Mouse (Mus musculus): ENCODE results near the gene Olfr873. TPM values are rescaled to one million over a fixed set of nuclear protein-coding genes. Genes with fewer than 3 reads are reported as not detected.
"Not testable (repeated sequence)": the region's sequence is repeated elsewhere in the genome, so short reads cannot be mapped to it uniquely, and the experiment has no call there.

The Olfr873 gene
- polyA plus RNA-seq (2015; fragmentation: Nextera tagmentation; extraction: Ambion mirVana): not detected in 2 replicates

DNA sequence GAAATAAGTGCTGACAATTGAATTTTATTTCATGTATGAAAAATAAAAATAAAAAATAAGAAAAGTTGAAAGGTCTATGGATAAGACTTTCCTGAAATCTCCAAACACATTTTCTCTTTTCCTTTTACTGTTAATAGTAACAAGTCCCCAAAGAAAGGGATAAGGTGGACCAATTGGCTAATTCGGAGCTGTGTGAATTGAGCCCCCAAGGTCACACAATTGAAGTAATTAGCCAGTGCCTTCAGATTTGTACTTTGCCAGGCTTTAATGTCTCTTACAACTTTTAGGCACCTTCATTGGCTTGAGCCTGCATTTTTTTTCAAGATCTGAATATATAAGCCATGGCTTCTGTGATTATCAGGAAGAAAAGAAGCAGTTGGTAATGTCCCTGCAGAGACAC lies at the start of gene Olfr873:
Olfr873 (plus strand) TSS at position 301 of the 400 bp plus-strand sequence.
- no peaks in the 10 kb centered on the region for H3K9me3 ChIP-seq (ENCODE audit: control insufficient read depth, low read length)
- H3K9ac ChIP-seq (replicated peaks; ENCODE audit: low read depth, low read length): no peak within 1 kb of the TSS
- H3K27me3 ChIP-seq (replicated peaks; ENCODE audit: control insufficient read depth, insufficient read depth, low read length): no peaks in the 10 kb centered on the region
- H3K36me3 ChIP-seq (ENCODE audit: control insufficient read depth, insufficient read depth): no peaks in the 10 kb centered on the region
- no peaks in the 10 kb centered on the region for H3K4me1 ChIP-seq (replicated peaks; ENCODE audit: control insufficient read depth, insufficient read depth, low read length)
- no peak within 1 kb of the TSS for H3K27ac ChIP-seq (ENCODE audit: low read length)
- H3K4me2 ChIP-seq (ENCODE audit: low read length): no peak within 1 kb of the TSS
- 82% methylated on average over 1 of the region's 1 CpGs for WGBS
- no peak for ATAC-seq
- no peak within 1 kb of the TSS for H3K4me3 ChIP-seq (replicated peaks; ENCODE audit: low read length)

DNA sequence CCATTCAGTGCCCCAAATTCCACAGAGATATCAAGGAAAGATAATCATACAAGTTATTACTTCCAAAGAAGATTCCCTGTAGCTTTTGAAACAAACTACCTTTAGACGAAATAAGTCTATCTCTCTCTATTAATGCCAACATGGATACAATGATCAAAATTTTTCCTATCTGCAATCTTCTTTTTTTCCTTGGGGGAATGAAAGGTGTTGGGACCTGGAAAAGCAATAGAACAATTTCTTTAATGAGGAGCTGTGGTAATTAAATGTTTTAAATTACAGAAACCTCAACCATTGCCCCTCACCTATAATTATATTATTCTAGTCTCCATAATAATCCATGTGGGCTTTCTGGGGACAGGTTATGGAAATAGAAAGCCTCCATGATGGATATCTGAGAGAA lies 16.3 kb upstream of the Olfr873 start, which contains the start of gene Olfr39:
Olfr39 (plus strand) TSS at position 301 of the 400 bp plus-strand sequence.
- Histone ChIP-seq H3K27me3 (replicated peaks; ENCODE audit: control insufficient read depth, insufficient read depth, low read length) (no peaks in the 10 kb centered on the region), H3K36me3 (ENCODE audit: control insufficient read depth, insufficient read depth) (no peaks in the 10 kb centered on the region), H3K4me3 (replicated peaks; ENCODE audit: low read length) (no peak within 1 kb of the TSS), H3K4me2 (ENCODE audit: low read length) (no peak within 1 kb of the TSS), H3K4me1 (replicated peaks; ENCODE audit: control insufficient read depth, insufficient read depth, low read length) (no peaks in the 10 kb centered on the region), H3K9ac (replicated peaks; ENCODE audit: low read depth, low read length) (no peak within 1 kb of the TSS), H3K27ac (ENCODE audit: low read length) (no peak within 1 kb of the TSS), H3K9me3 (ENCODE audit: control insufficient read depth, low read length) (no peaks in the 10 kb centered on the region)
- WGBS: 87% methylated on average over 1 of the region's 1 CpGs
- no peak for ATAC-seq

DNA sequence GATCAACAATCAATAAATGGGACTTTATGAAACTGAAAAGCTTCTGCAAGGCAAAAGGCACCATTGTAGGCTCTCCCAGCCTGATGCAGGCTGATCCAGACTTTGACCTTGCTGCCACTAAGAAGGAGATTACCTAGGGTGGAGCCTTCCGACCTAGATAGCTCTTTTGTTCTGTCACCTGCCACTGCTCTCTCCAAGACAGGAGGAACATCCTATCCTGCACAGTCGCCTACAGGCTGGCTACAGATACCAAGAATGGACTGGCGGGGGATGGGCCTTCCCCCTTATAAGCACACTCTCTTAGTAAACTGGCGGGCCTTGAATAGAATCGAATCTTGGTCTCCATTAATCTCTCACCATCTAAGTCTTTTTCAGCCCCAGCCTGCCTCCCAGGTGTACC lies 2.8 kb upstream of the Olfr873 start:
- not testable (repeated sequence) for H3K4me3 ChIP-seq (replicated peaks; ENCODE audit: low read length); H3K36me3 ChIP-seq (ENCODE audit: control insufficient read depth, insufficient read depth)

DNA sequence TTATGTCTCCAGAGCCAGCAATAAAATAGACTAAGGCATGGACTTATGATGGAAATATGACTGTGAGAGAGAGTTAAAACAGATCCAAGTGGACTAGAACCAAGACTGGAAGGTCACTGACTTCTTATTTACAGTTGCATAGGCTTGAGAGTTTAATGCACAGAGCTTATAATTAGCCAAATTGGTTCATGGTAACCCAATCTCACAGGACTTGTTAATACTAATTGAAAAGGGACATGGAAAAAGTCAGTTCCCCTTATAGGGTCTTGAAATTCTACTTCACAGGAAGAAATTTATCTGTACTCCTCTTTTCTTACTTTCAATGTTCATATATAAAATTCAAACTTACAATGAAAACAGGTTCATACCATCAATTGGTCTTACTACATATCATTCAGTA lies 37.7 kb downstream of the Olfr873 start, which contains the start of gene Olfr18:
Olfr18 (minus strand) TSS at position 101 of the 400 bp plus-strand sequence.
- Histone ChIP-seq H3K36me3 (ENCODE audit: control insufficient read depth, insufficient read depth) (no peaks in the 10 kb centered on the region), H3K4me1 (replicated peaks; ENCODE audit: control insufficient read depth, insufficient read depth, low read length) (no peaks in the 10 kb centered on the region), H3K27ac (ENCODE audit: low read length) (no peak within 1 kb of the TSS), H3K4me2 (ENCODE audit: low read length) (no peak within 1 kb of the TSS), H3K9me3 (ENCODE audit: control insufficient read depth, low read length) (no peaks in the 10 kb centered on the region), H3K4me3 (replicated peaks; ENCODE audit: low read length) (no peak within 1 kb of the TSS), H3K27me3 (replicated peaks; ENCODE audit: control insufficient read depth, insufficient read depth, low read length) (no peaks in the 10 kb centered on the region), H3K9ac (replicated peaks; ENCODE audit: low read depth, low read length) (no peak within 1 kb of the TSS)
- no peak for ATAC-seq

More for the DNA sequence above, 2.8 kb upstream of the Olfr873 start:
- not testable (repeated sequence) for H3K9ac ChIP-seq (replicated peaks; ENCODE audit: low read depth, low read length); H3K4me1 ChIP-seq (replicated peaks; ENCODE audit: control insufficient read depth, insufficient read depth, low read length); ATAC-seq; H3K9me3 ChIP-seq (ENCODE audit: control insufficient read depth, low read length); H3K4me2 ChIP-seq (ENCODE audit: low read length); H3K27ac ChIP-seq (ENCODE audit: low read length); H3K27me3 ChIP-seq (replicated peaks; ENCODE audit: control insufficient read depth, insufficient read depth, low read length)
- WGBS: 74% methylated on average over 5 of the region's 5 CpGs

DNA sequence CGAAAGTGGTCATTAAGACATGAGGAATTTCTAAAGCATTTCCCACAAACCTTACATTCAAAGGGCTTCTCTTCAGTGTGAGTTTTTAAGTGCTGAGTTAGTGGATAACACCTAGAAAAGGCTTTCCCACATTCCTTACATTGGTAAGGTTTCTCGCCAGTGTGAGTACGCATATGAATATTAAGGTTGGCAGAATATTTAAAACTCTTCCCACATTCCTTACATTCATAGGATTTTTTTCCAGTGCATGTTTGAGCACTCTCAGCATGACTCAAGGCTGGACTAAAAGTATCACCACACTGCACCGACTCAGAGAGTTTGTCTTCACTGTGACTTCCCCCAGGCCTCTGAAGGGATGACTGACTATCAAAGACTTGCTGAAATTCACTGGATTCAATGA lies 50.2 kb downstream of the Olfr873 start:
- ATAC-seq: no peak
- H3K36me3 ChIP-seq (ENCODE audit: control insufficient read depth, insufficient read depth): peaks cover 32% of the 10 kb centered on the region
- no peak overlapping the region for H3K4me2 ChIP-seq (ENCODE audit: low read length)
- no peaks in the 10 kb centered on the region for H3K4me1 ChIP-seq (replicated peaks; ENCODE audit: control insufficient read depth, insufficient read depth, low read length)
- no peak overlapping the region for H3K9ac ChIP-seq (replicated peaks; ENCODE audit: low read depth, low read length)
- H3K9me3 ChIP-seq (ENCODE audit: control insufficient read depth, low read length): peaks cover 4% of the 10 kb centered on the region; the same call in 1 of the 2 replicates
- H3K27me3 ChIP-seq (replicated peaks; ENCODE audit: control insufficient read depth, insufficient read depth, low read length): no peaks in the 10 kb centered on the region
- H3K27ac ChIP-seq (ENCODE audit: low read length): no peak overlapping the region
- 89% methylated on average over 4 of the region's 4 CpGs for WGBS
- no peak overlapping the region for H3K4me3 ChIP-seq (replicated peaks; ENCODE audit: low read length)

Other genes starting within 250 kb of the Olfr873 start
- gene Olfr867, start 241.0 kb upstream of the Olfr873 start, polyA plus RNA-seq (2015; fragmentation: Nextera tagmentation; extraction: Ambion mirVana): not detected in 2 replicates
- not detected in 2 replicates for gene Olfr868, start 199.9 kb upstream of the Olfr873 start, polyA plus RNA-seq (2015; fragmentation: Nextera tagmentation; extraction: Ambion mirVana)
- not detected in 2 replicates for gene Olfr869, start 169.5 kb upstream of the Olfr873 start, polyA plus RNA-seq (2015; fragmentation: Nextera tagmentation; extraction: Ambion mirVana)
- gene Olfr870, start 124.5 kb upstream of the Olfr873 start, polyA plus RNA-seq (2015; fragmentation: Nextera tagmentation; extraction: Ambion mirVana): not detected in 2 replicates
- gene Olfr871, start 86.3 kb upstream of the Olfr873 start, polyA plus RNA-seq (2015; fragmentation: Nextera tagmentation; extraction: Ambion mirVana): not detected in 2 replicates
- not detected in 2 replicates for gene Olfr872, start 61.4 kb upstream of the Olfr873 start, polyA plus RNA-seq (2015; fragmentation: Nextera tagmentation; extraction: Ambion mirVana)
- not detected in 2 replicates for gene Olfr39, start 16.2 kb upstream of the Olfr873 start, polyA plus RNA-seq (2015; fragmentation: Nextera tagmentation; extraction: Ambion mirVana)
- not detected in 2 replicates for gene Olfr18, start 37.6 kb downstream of the Olfr873 start, polyA plus RNA-seq (2015; fragmentation: Nextera tagmentation; extraction: Ambion mirVana)
- 47.2 and 51.2 TPM in 2 replicates for gene Zfp560, start 86.6 kb downstream of the Olfr873 start, polyA plus RNA-seq (2015; fragmentation: Nextera tagmentation; extraction: Ambion mirVana)
- gene Zfp26, start 161.6 kb downstream of the Olfr873 start, polyA plus RNA-seq (2015; fragmentation: Nextera tagmentation; extraction: Ambion mirVana): 21.8 and 26.9 TPM in 2 replicates
- gene Zfp426, start 194.2 kb downstream of the Olfr873 start, polyA plus RNA-seq (2015; fragmentation: Nextera tagmentation; extraction: Ambion mirVana): 35.7 and 36.7 TPM in 2 replicates
- 173 and 186 TPM in 2 replicates for gene Zfp266, start 222.9 kb downstream of the Olfr873 start, polyA plus RNA-seq (2015; fragmentation: Nextera tagmentation; extraction: Ambion mirVana)

All from forebrain, embryonic 16.5 days (tissue).